Mouse (Mus musculus): ENCODE data around the gene Ifnar1.

Ifnar1 gene

GRCm38 (mm10) chr16:91545597-91546281 is 60.7 kb downstream of the Ifnar1 start:
- DNase-seq = no peak

GRCm38 (mm10) chr16:91546391-91546835 is 61.4 kb downstream of the Ifnar1 start:
- peak in 1 of 2 experiments; percentile 13 for DNase-seq

GRCm38 (mm10) chr16:91546836-91547741 is 62.1 kb downstream of the Ifnar1 start, which contains the start of gene Ifngr2:
Gene Ifngr2 (plus strand): TSS chr16:91547072.
- DNase-seq = peak; percentile 60 to 68

- no peak for DNase-seq
Observed at GRCm38 (mm10) chr16:91547974-91548373, 62.9 kb downstream of the Ifnar1 start.

- no peak for DNase-seq
Observed at GRCm38 (mm10) chr16:91548586-91548985, 63.5 kb downstream of the Ifnar1 start.

GRCm38 (mm10) chr16:91548996-91549395 is 64.0 kb downstream of the Ifnar1 start:
- DNase-seq = no peak

GRCm38 (mm10) chr16:91549616-91550015 is 64.6 kb downstream of the Ifnar1 start:
- no peak for DNase-seq

- DNase-seq = no peak
Observed at GRCm38 (mm10) chr16:91551081-91551524, 66.1 kb downstream of the Ifnar1 start.

GRCm38 (mm10) chr16:91552072-91552471 is 67.0 kb downstream of the Ifnar1 start:
- DNase-seq = no peak

GRCm38 (mm10) chr16:91553625-91554024 is 68.6 kb downstream of the Ifnar1 start:
- DNase-seq = no peak

GRCm38 (mm10) chr16:91555017-91555605 is 70.1 kb downstream of the Ifnar1 start:
- no peak for DNase-seq

GRCm38 (mm10) chr16:91556659-91557058 is 71.6 kb downstream of the Ifnar1 start:
- DNase-seq = no peak
